Mouse (Mus musculus) urinary bladder, postnatal 36 days (tissue): ENCODE results near the gene Plcb1.

Source experiments
- DNase-seq, 2 experiments: peaks; one replicate each; pipeline ENCODE4 v3.0.0; 2022; ENCODE audit warnings: low spot score in 2 of 2, mixed read lengths in 1 of 2

Gene Plcb1

DNA sequence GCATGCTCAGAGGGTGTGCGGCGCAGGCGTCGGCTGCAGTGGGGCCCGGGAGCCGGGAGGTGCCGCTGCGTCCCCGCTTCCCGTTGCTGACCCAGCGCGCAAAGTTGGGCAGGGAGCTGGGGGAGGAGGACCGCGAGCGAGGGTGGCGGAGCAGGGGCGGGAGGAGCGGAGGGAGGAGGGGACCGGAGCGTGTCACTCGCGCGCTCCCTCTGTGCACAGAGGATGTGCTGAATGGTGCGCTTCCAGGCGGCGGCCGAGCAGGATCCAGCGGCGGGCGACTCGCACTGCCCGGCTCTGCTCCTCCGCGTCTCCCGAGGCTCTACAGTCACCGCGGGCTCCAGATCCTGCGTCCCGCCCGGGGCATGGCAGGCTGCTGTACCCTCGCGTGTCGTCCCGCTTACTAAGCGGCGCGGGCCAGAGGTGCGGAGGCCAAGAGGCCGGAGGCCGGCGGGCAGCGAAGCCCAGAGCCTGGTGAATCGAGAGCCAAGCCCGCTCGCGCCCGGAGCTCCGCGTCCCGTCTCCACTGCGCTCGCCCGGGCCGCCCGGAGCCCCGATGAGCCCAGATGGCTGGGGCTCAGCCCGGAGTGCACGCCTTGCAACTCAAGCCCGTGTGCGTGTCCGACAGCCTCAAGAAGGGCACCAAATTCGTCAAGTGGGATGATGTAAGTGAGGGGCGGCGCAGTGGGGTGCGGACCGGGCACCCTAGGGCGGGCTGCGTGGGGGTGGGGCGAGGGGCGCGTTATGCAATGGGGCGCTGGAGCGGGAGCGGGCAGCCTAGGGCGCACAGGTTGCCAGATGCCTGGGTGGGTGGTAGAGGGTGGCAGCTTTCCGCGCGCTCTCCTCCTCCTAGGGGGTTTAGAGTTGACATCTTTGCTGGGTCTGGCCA, at the start of gene Plcb1:
TSS of gene Plcb1 (plus strand) at position 98 of the 886 bp plus-strand sequence.
- DNase-seq = peak; percentile 56 to 83

DNA sequence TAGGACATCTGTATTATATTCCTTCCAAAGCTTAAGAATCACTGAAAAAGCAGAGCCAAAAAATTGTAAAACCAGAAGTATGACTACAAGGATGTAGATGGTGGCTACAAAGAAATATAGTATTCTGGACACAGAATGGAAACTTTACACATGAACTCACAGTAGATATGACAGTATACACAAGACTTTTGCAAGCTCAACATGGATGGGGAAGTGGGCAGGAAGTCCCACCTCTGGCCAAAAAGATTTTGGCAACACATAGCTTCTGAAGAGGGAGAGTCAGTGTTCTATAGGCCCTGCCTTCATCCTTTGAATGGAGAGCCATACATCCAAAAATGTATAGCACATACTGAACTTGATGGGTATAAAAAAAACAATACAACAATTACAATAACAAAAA, 30.3 kb upstream of the Plcb1 start:
- DNase-seq = no peak

- no peak for DNase-seq
Measured at GRCm38 (mm10) chr2:134756086-134756485, 29.8 kb upstream of the Plcb1 start.

GRCm38 (mm10) chr2:134761029-134761428, 24.8 kb upstream of the Plcb1 start:
- DNase-seq = no peak

DNA sequence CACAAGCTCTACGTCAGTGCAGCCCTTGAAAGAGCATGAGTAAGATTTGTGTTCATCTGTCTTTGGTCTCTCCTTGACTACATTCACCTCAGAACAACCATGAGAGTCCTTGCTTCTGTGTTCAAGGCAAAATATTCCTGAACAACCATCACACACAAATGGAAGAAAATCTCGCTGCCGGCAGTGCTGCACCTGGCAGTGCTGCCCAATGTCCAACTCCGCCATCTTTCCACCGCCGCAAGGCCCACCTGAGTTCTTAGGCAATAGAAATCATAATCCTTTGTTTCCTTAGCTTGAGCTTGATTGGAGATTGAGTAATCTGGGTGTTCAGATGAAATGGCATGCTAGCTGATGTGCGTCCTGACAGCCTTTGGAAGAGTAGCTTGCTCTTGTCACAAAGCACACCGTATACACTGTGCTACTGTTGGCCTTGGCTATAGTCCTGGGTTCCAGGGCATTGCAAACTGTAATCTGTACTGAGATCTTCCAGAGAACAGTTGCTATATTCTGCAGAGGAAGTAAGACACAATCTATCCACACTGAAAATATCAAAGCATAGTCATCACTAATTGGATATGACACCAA, 22.4 kb upstream of the Plcb1 start:
- DNase-seq = no peak

DNA sequence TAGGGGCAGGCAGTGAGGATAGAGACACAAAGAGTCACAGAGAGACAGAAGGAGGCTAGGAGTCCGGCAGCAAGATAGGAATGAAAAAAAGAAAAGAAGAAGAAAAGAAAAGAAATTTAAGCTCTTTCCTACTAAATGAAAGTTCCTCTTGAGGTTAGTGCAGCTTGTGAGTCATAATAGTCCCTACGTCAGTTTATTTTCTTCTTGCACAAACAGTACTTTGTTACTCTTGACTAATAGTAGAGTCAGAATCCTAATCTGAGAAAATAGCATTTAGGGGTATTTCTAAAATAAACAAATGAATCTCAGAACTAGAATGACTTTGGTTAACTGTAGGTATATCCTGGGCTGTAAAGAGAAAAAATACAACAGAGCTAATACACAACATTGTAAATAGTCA, 21.4 kb upstream of the Plcb1 start:
- DNase-seq = no peak

GRCm38 (mm10) chr2:134779826-134780225, 6.0 kb upstream of the Plcb1 start:
- no peak for DNase-seq

- DNase-seq = no peak
Measured at GRCm38 (mm10) chr2:134780316-134780715, 5.6 kb upstream of the Plcb1 start.

DNA sequence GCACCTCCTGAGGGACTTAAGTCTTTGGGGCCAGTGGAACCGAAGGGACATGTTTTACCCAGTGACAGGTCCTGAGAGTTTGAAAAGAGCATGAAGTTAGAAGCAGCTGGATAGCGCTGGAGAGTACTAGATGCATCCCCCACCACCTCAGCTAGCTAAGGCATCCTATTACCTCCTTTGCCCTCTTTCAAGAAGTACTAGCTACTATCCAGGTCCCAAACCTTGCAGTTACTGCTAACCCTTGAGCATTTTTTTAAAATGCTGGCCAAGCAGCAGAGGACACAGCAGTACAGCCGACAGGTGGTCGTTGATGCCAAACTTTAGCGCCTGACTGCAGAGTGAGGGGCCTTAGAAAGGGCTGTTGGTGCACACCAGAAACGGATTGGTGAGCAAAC, 986 bp downstream of the Plcb1 start:
- no peak for DNase-seq

DNA sequence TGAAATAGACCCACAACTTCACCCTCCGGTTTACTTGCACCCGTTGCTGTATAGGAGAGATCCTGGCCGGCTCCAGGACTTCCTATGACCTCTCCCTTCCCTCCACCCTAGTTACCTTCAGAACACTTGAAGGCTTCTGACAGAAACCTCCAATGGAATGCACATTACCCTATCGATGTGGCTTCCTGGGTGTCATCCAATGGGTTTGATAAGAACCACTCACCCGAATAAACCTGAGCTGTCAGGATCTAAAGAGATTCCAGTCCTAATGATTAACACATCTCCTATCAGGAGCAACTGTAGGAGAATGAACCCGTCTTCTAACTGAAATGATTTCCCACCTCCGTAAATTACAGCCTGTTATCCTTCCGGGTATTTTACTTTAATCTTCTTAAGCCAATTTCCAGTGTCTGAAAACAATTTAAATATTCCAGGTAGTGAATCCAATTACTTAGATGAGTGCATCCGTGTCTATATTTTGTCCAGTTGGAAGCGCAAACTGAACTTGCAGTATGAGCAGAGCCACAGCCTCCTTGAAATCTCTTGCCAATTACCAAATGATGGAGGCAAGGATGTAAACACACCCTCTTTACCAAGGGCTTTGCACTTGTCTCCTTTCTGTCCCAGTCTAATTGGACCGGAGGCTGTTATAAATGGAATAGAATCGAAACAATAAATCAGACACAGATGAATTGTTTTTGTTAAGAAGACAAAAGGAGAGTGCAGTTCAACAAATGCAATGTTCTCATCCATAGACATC, 1.6 kb downstream of the Plcb1 start:
- no peak for DNase-seq

DNA sequence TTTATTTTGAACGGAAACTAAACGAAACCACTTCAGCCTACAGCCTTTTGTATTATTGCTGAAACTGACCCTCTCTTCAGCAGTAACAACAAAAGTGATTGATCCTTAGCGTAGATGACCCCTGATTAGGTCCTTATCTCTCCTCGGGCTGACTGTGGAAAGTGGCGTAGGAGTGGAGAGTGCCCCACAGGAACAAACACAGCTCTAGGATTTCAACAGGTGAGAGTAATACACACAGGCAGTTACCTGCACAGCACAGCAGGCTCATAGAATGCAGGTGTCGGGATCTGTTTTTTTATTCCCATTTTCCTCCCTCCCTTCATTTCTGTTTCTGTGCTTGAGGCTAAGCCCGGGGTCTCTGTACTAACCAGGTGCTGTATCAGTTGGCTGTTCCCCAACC, 7.1 kb downstream of the Plcb1 start:
- DNase-seq = no peak

GRCm38 (mm10) chr2:134800226-134800625, 14.4 kb downstream of the Plcb1 start:
- DNase-seq = no peak

DNA sequence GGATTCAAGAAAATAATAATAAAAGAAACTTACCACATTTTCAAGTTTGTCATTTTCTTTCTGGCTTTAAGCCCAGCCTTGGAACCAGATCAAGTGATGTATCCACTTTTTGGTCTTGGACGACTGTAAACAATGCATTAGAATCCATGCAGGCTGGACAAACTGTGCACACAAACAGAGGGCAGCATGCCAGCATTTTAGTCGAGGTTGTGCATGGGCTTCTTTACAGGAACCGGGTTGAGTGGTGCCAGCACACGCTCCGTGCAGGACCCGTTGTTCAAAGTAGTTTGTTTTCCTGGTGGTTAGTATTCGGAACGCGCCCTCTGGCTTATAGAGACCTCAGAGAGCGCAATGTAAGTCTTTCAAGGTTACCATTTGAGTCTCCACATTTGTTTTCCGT, 30.5 kb downstream of the Plcb1 start:
- DNase-seq = no peak

DNA sequence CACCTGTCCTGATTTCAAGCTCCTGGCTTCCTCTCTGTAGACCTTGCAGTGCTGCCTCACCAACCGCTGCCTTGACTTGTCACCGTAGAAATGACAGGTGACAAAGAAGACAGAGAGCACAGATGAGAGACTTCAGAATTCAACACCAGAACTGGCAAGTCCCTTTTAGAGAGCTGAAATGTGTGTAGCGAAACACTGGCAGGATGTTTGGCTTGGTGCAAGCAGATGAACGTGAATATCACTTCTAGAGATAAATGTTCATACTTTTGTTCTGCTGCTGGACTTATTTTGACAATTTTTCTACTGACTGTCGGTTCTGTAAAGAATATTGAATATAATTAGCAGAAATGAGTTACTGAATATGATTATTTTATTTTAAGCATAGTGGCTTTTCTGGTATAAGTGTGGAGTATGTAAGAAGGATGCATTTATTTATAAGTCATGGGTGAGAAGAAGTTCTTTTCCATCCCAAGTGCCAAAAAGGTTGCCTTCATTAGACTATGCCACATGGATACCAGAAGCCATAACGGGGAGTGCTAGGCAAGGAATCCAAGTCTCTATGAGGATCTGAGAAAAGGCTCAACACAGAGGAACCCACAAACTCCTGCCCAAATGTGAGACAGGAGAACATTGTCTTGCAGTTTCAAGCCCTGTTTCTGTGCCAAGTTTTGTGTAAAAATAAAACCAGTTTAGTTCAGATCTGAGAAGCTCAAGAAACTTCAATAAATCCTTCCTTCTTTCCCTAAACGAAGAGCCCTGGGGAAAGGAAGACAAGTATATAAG, 31.4 kb downstream of the Plcb1 start:
- no peak for DNase-seq

GRCm38 (mm10) chr2:134821176-134821575, 35.3 kb downstream of the Plcb1 start:
- DNase-seq = no peak

DNA sequence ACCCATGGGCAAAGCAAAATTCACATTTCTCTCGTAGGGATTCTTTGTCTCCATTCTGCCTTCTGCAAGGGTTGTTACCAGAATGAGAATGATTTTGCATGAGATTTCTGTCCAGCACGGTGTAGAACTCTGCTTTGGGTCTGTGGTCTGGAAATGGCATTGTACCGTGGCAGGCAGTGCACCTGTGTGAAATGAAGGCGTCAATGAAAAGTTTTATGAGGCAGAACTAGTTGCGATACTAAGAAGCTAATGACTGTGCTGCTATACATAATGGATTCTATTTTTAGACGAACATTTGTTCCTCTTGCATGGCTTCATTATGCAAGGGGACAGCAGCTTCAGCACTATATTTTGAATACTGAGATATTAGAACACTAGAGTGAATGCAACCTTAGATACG, 39.8 kb downstream of the Plcb1 start:
- DNase-seq = no peak

DNA sequence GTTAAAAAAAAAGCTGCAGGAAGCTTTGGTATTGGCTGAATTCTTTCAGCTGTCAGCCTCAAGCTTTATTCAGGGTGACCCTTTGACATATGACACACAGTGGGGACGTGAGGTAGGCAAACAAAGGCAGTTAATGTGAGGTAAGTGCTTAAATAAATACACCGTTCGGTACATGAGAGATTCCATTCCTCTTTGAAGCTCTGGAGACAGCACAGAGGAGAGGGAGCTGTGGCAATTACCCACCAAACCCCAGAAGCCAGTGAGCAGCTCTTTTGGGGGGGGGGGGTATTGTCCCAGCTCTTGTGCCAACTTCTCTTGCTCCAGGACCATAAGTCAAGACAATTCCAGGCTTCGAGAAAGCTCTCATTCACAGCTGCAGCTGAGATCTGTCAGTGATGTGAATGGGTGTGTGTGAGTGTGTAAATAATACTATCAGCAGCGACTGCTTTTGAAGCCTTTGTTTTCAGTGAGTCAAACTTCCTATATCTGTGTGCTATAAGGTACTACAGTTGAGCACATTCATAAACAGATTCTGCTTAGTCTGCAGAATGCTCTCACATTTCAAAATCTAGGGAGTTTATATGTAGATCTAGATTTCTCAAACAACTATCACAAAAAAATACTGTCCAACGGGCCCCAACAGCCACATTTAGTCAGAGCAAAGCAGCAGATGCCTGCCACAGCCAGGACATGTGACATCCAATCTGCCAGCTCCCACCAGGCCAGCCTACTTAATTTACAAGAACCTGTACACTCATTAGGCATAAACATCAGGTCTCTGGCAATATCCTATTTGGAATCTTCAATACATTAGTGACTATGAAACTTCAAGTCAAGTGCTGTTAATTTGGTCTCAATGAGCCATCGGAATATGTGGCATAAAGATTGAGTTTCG, 40.5 kb downstream of the Plcb1 start:
- DNase-seq = no peak

DNA sequence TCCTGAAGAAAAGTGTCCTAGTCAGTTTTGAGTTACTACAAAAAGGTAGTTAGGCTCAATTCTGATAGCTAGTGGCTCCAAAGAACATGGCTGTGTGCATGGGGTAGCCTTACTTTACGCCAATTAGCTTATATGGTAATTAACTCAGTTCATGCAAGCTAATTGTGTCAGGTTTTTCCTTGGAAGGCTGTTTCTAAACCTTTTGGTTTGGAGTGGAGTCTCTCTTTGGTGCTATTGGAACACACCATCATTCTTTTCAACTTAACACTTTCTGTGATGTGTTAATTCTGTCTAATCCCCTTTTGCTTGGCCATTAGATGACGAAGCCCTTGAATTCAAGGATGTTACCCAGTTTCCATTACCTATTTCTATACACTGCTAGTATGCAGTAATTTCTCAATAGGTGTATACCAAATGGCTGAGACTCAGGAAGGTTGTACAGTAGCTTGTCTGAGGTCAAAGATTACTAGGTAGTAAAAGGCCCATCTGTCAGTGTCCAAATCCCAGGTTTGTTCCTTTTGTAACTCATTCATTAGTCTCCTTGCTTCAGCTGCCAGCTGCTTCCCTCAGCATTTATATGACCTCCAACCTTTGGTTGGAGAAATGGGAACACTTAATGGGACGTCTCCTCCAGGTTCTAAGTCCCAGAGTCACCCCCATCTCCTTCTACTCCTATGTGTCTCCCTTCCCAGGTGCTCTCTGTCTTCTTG, 42.1 kb downstream of the Plcb1 start:
- no peak for DNase-seq

GRCm38 (mm10) chr2:134831861-134832260, 46.0 kb downstream of the Plcb1 start:
- DNase-seq = no peak

GRCm38 (mm10) chr2:134836097-134836496, 50.2 kb downstream of the Plcb1 start:
- no peak for DNase-seq
